Mouse (Mus musculus): Measurements from ENCODE around the gene Klk5. TPM values are rescaled to one million over a fixed set of nuclear protein-coding genes. Genes with fewer than 3 reads are reported as not detected.
A peak's percentile ranks its signal among the peaks of the same experiment; 100 is the strongest.

The Klk5 gene
- polyA plus RNA-seq, 1 experiment = 1.8 TPM

- 85% methylated on average over 8 of the region's 8 CpGs for WGBS
- H3K36me3 ChIP-seq (ENCODE audit: control insufficient read depth, insufficient read depth, low read length) = no peaks in the 10 kb centered on the region
- H3K4me1 ChIP-seq (replicated peaks; ENCODE audit: control insufficient read depth, insufficient read depth, low read length) = no peaks in the 10 kb centered on the region
- no peaks in the 10 kb centered on the region for H3K27me3 ChIP-seq (ENCODE audit: control insufficient read depth, insufficient read depth, low read length)
- no peak for TF ChIP-seq CTCF (IDR thresholded peaks at IDR 0.05; ENCODE audit: borderline replicate concordance, control insufficient read depth, extremely low read depth, insufficient read depth, low read length, poor library complexity)
- DNase-seq = no peak
- H3K27ac ChIP-seq (ENCODE audit: control insufficient read depth, insufficient read depth, low read length) = no peak overlapping the region
- no peak overlapping the region for H3K4me3 ChIP-seq (ENCODE audit: control insufficient read depth, insufficient read depth, low read length)
Measured at GRCm38 (mm10) chr7:43860411-43860810, 18.6 kb downstream of the Klk5 start.

GRCm38 (mm10) chr7:43873237-43873636, 31.5 kb downstream of the Klk5 start:
- Histone ChIP-seq H3K27me3 (ENCODE audit: control insufficient read depth, insufficient read depth, low read length) (no peaks in the 10 kb centered on the region), H3K27ac (ENCODE audit: control insufficient read depth, insufficient read depth, low read length) (no peak overlapping the region), H3K36me3 (ENCODE audit: control insufficient read depth, insufficient read depth, low read length) (no peaks in the 10 kb centered on the region), H3K4me3 (ENCODE audit: control insufficient read depth, insufficient read depth, low read length) (no peak overlapping the region), H3K4me1 (replicated peaks; ENCODE audit: control insufficient read depth, insufficient read depth, low read length) (no peaks in the 10 kb centered on the region)
- peak; percentile 38 for DNase-seq
- peak; percentile 78 for TF ChIP-seq CTCF (IDR thresholded peaks at IDR 0.05; ENCODE audit: borderline replicate concordance, control insufficient read depth, extremely low read depth, insufficient read depth, low read length, poor library complexity)
- TF ChIP-seq POLR2A (IDR thresholded peaks at IDR 0.05; ENCODE audit: control insufficient read depth, extremely low read depth, insufficient read depth, low read length, poor library complexity) = no peak
- 21% methylated on average over 10 of the region's 10 CpGs for WGBS

GRCm38 (mm10) chr7:43873674-43874073, 31.9 kb downstream of the Klk5 start:
- H3K27me3 ChIP-seq (ENCODE audit: control insufficient read depth, insufficient read depth, low read length) = no peaks in the 10 kb centered on the region
- no peaks in the 10 kb centered on the region for H3K36me3 ChIP-seq (ENCODE audit: control insufficient read depth, insufficient read depth, low read length)
- H3K4me3 ChIP-seq (ENCODE audit: control insufficient read depth, insufficient read depth, low read length) = no peak overlapping the region
- no peak overlapping the region for H3K27ac ChIP-seq (ENCODE audit: control insufficient read depth, insufficient read depth, low read length)
- WGBS = 69% methylated on average over 3 of the region's 3 CpGs
- no peaks in the 10 kb centered on the region for H3K4me1 ChIP-seq (replicated peaks; ENCODE audit: control insufficient read depth, insufficient read depth, low read length)
- DNase-seq = no peak
- TF ChIP-seq POLR2A (IDR thresholded peaks at IDR 0.05; ENCODE audit: control insufficient read depth, extremely low read depth, insufficient read depth, low read length, poor library complexity) = no peak
- TF ChIP-seq CTCF (IDR thresholded peaks at IDR 0.05; ENCODE audit: borderline replicate concordance, control insufficient read depth, extremely low read depth, insufficient read depth, low read length, poor library complexity) = no peak

GRCm38 (mm10) chr7:43874868-43875375, 33.2 kb downstream of the Klk5 start:
- 87% methylated on average over 6 of the region's 6 CpGs for WGBS
- H3K4me3 ChIP-seq (ENCODE audit: control insufficient read depth, insufficient read depth, low read length) = no peak overlapping the region

GRCm38 (mm10) chr7:43876444-43876843, 34.7 kb downstream of the Klk5 start:
- 81% methylated on average over 4 of the region's 4 CpGs for WGBS

More at GRCm38 (mm10) chr7:43874868-43875375, 33.2 kb downstream of the Klk5 start:
- TF ChIP-seq POLR2A (IDR thresholded peaks at IDR 0.05; ENCODE audit: control insufficient read depth, extremely low read depth, insufficient read depth, low read length, poor library complexity) = no peak
- Histone ChIP-seq H3K27me3 (ENCODE audit: control insufficient read depth, insufficient read depth, low read length) (no peaks in the 10 kb centered on the region; the same call in 1 of the 2 replicates), H3K4me1 (replicated peaks; ENCODE audit: control insufficient read depth, insufficient read depth, low read length) (no peaks in the 10 kb centered on the region), H3K27ac (ENCODE audit: control insufficient read depth, insufficient read depth, low read length) (no peak overlapping the region), H3K36me3 (ENCODE audit: control insufficient read depth, insufficient read depth, low read length) (no peaks in the 10 kb centered on the region)
- DNase-seq = no peak

GRCm38 (mm10) chr7:43878281-43878680, 36.5 kb downstream of the Klk5 start:
- no peak for DNase-seq
- Histone ChIP-seq H3K27me3 (ENCODE audit: control insufficient read depth, insufficient read depth, low read length) (no peaks in the 10 kb centered on the region; the same call in 1 of the 2 replicates), H3K27ac (ENCODE audit: control insufficient read depth, insufficient read depth, low read length) (no peak overlapping the region), H3K4me3 (ENCODE audit: control insufficient read depth, insufficient read depth, low read length) (no peak overlapping the region), H3K36me3 (ENCODE audit: control insufficient read depth, insufficient read depth, low read length) (no peaks in the 10 kb centered on the region), H3K4me1 (replicated peaks; ENCODE audit: control insufficient read depth, insufficient read depth, low read length) (no peaks in the 10 kb centered on the region)
- WGBS = 46% methylated on average over 1 of the region's 1 CpGs
- TF ChIP-seq POLR2A (IDR thresholded peaks at IDR 0.05; ENCODE audit: control insufficient read depth, extremely low read depth, insufficient read depth, low read length, poor library complexity) (no peak), CTCF (IDR thresholded peaks at IDR 0.05; ENCODE audit: borderline replicate concordance, control insufficient read depth, extremely low read depth, insufficient read depth, low read length, poor library complexity) (no peak)

More at GRCm38 (mm10) chr7:43876444-43876843, 34.7 kb downstream of the Klk5 start:
- no peaks in the 10 kb centered on the region for H3K36me3 ChIP-seq (ENCODE audit: control insufficient read depth, insufficient read depth, low read length)
- DNase-seq = no peak
- H3K4me3 ChIP-seq (ENCODE audit: control insufficient read depth, insufficient read depth, low read length) = no peak overlapping the region
- no peaks in the 10 kb centered on the region for H3K4me1 ChIP-seq (replicated peaks; ENCODE audit: control insufficient read depth, insufficient read depth, low read length)
- H3K27ac ChIP-seq (ENCODE audit: control insufficient read depth, insufficient read depth, low read length) = no peak overlapping the region
- no peaks in the 10 kb centered on the region; the same call in 1 of the 2 replicates for H3K27me3 ChIP-seq (ENCODE audit: control insufficient read depth, insufficient read depth, low read length)
- TF ChIP-seq CTCF (IDR thresholded peaks at IDR 0.05; ENCODE audit: borderline replicate concordance, control insufficient read depth, extremely low read depth, insufficient read depth, low read length, poor library complexity) (no peak), POLR2A (IDR thresholded peaks at IDR 0.05; ENCODE audit: control insufficient read depth, extremely low read depth, insufficient read depth, low read length, poor library complexity) (no peak)

GRCm38 (mm10) chr7:43880912-43881311, 39.1 kb downstream of the Klk5 start, which contains the start of gene Klk4:
Klk4 (plus strand) TSS chr7:43881160.
- H3K36me3 ChIP-seq (ENCODE audit: control insufficient read depth, insufficient read depth, low read length) = no peaks in the 10 kb centered on the region
- TF ChIP-seq CTCF (IDR thresholded peaks at IDR 0.05; ENCODE audit: borderline replicate concordance, control insufficient read depth, extremely low read depth, insufficient read depth, low read length, poor library complexity) (no peak), POLR2A (IDR thresholded peaks at IDR 0.05; ENCODE audit: control insufficient read depth, extremely low read depth, insufficient read depth, low read length, poor library complexity) (no peak)

More at GRCm38 (mm10) chr7:43880912-43881311, 39.1 kb downstream of the Klk5 start, which contains the start of gene Klk4:
- H3K4me1 ChIP-seq (replicated peaks; ENCODE audit: control insufficient read depth, insufficient read depth, low read length) = no peaks in the 10 kb centered on the region
- DNase-seq = no peak
- H3K27ac ChIP-seq (ENCODE audit: control insufficient read depth, insufficient read depth, low read length) = no peak within 1 kb of the TSS
- no peaks in the 10 kb centered on the region; the same call in 1 of the 2 replicates for H3K27me3 ChIP-seq (ENCODE audit: control insufficient read depth, insufficient read depth, low read length)
- 8% methylated on average over 3 of the region's 3 CpGs for WGBS
- H3K4me3 ChIP-seq (ENCODE audit: control insufficient read depth, insufficient read depth, low read length) = no peak within 1 kb of the TSS

Data from thymus, adult 2 months (tissue).